ENCODE assay signal across 19 mouse cellular contexts in the genomic region with DNA sequence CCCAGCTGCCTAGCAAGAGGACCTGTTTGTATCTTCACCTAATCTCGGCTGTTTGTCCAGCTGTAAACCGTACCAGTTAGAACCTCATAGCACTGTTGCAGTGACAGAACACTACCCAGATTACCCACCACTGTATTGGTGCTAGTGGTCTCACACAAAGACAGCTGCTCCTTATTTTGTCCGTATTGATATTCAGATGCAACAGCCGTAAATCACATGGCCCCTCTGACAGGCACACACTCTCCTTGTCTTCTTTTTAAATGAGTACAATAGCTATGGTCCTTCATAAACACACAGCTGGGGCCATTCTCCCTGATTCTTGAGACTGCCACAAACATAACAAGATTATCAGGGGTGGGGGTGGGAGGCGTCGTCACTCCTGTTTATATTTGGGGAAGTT. TPM values are rescaled to one million over a fixed set of nuclear protein-coding genes. Genes with fewer than 3 reads are reported as not detected.
DNase-seq lines count a peak whose midpoint lies in the region; ATAC-seq and TF ChIP-seq lines count a peak whose summit lies in the region.
"Had no signal": no experiment of that assay in that cellular context is flagged by ENCODE, and none has a peak within 500 bp of the region (broad histone marks: within the 10 kb centered on the region; RNA-seq: fewer than 3 reads in every experiment).

No protein-coding gene starts in this region.

- peak; percentile 75 for ATAC-seq in forebrain, embryonic 16.5 days
- no peak for ATAC-seq in neural tube, embryonic 13.5 days (ENCODE audit: low read depth)
- ATAC-seq in intestine, postnatal 0 days = no peak

- no peaks in the 10 kb centered on the region for H3K27me3 ChIP-seq in forebrain, embryonic 16.5 days (replicated peaks; ENCODE audit: control insufficient read depth, insufficient read depth, low read length)
- no peaks in the 10 kb centered on the region for H3K27me3 ChIP-seq in midbrain, embryonic 10.5 days (ENCODE audit: low read depth, poor library complexity, severe bottlenecking)
- no peaks in the 10 kb centered on the region for H3K27me3 ChIP-seq in neural tube, embryonic 13.5 days
- no peaks in the 10 kb centered on the region for H3K27me3 ChIP-seq in intestine, postnatal 0 days (replicated peaks; ENCODE audit: control insufficient read depth, insufficient read depth, low read length)
- H3K27me3 ChIP-seq: embryonic facial prominence, embryonic 15.5 days; liver, embryonic 15.5 days had no signal

- H3K36me3 ChIP-seq in forebrain, embryonic 16.5 days (ENCODE audit: control insufficient read depth, insufficient read depth) = no peaks in the 10 kb centered on the region
- H3K36me3 ChIP-seq in midbrain, embryonic 10.5 days = no peaks in the 10 kb centered on the region
- no peaks in the 10 kb centered on the region for H3K36me3 ChIP-seq in neural tube, embryonic 13.5 days
- no peaks in the 10 kb centered on the region for H3K36me3 ChIP-seq in intestine, postnatal 0 days (ENCODE audit: control insufficient read depth, insufficient read depth)
- H3K36me3 ChIP-seq: embryonic facial prominence, embryonic 15.5 days; heart, embryonic 10.5 days; liver, embryonic 15.5 days had no signal

- H3K27ac ChIP-seq in forebrain, embryonic 16.5 days (ENCODE audit: low read length) = no peak overlapping the region
- peak overlapping the region; percentile 61 for H3K27ac ChIP-seq in midbrain, embryonic 10.5 days (replicated peaks)
- no peak overlapping the region for H3K27ac ChIP-seq in neural tube, embryonic 13.5 days (replicated peaks)
- H3K27ac ChIP-seq in intestine, postnatal 0 days (ENCODE audit: low read depth, low read length) = no peak overlapping the region
- H3K27ac ChIP-seq: embryonic facial prominence, embryonic 15.5 days; heart, embryonic 10.5 days; liver, embryonic 15.5 days had no signal

- 7% methylated on average over 6 of the region's 6 CpGs for WGBS in forebrain, embryonic 16.5 days
- 31% methylated on average over 6 of the region's 6 CpGs for WGBS in midbrain, embryonic 10.5 days
- 15% methylated on average over 6 of the region's 6 CpGs for WGBS in neural tube, embryonic 13.5 days
- 33% methylated on average over 6 of the region's 6 CpGs for WGBS in intestine, postnatal 0 days

- DNase-seq in embryo, embryonic 11 days = peak; percentile 37
- peak; percentile 16 for DNase-seq in midbrain, embryonic 10.5 days (ENCODE audit: low spot score)
- DNase-seq in gastrocnemius, adult 18-20 months (ENCODE audit: low spot score) = no peak
- no peak for DNase-seq in right cerebral cortex, postnatal 4 days
- DNase-seq in ovary, adult 18-20 months (ENCODE audit: low spot score) = no peak
- DNase-seq: adrenal gland, postnatal 36 days; B cell, adult 2 months; heart, postnatal 36 days; kidney, adult 8-10 months; left cerebral cortex, postnatal 4 days; lung, postnatal 36 days; thymus, adult 2 months had no signal

- peak overlapping the region; percentile 39 for H3K4me2 ChIP-seq in forebrain, embryonic 16.5 days (ENCODE audit: low read length)
- H3K4me2 ChIP-seq in neural tube, embryonic 13.5 days = peak overlapping the region; percentile 45
- no peak overlapping the region for H3K4me2 ChIP-seq in intestine, postnatal 0 days (replicated peaks; ENCODE audit: low read depth)
- H3K4me2 ChIP-seq: embryonic facial prominence, embryonic 15.5 days; liver, embryonic 15.5 days had no signal

- TF ChIP-seq CTCF in intestine, postnatal 0 days (IDR thresholded peaks at IDR 0.05; ENCODE audit: low read depth) = no peak

- H3K9ac ChIP-seq in forebrain, embryonic 16.5 days (replicated peaks; ENCODE audit: low read depth, low read length) = no peak overlapping the region; the same call in 1 of the 2 replicates
- H3K9ac ChIP-seq in neural tube, embryonic 13.5 days = peak overlapping the region; percentile 41; the same call in 1 of the 2 replicates
- H3K9ac ChIP-seq in intestine, postnatal 0 days (ENCODE audit: low read depth, low read length) = no peak overlapping the region
- H3K9ac ChIP-seq: embryonic facial prominence, embryonic 15.5 days; liver, embryonic 15.5 days had no signal

- H3K4me3 ChIP-seq in forebrain, embryonic 16.5 days (replicated peaks; ENCODE audit: low read length) = peak overlapping the region; percentile 22
- peak overlapping the region; percentile 42 for H3K4me3 ChIP-seq in midbrain, embryonic 10.5 days
- peak overlapping the region; percentile 17 for H3K4me3 ChIP-seq in neural tube, embryonic 13.5 days
- no peak overlapping the region for H3K4me3 ChIP-seq in intestine, postnatal 0 days (ENCODE audit: low read depth, low read length)
- H3K4me3 ChIP-seq: embryonic facial prominence, embryonic 15.5 days; liver, embryonic 15.5 days; myocyte had no signal

- peaks cover 10% of the 10 kb centered on the region for H3K4me1 ChIP-seq in forebrain, embryonic 16.5 days (replicated peaks; ENCODE audit: control insufficient read depth, insufficient read depth, low read length)
- peaks cover 27% of the 10 kb centered on the region for H3K4me1 ChIP-seq in midbrain, embryonic 10.5 days
- peaks cover 14% of the 10 kb centered on the region for H3K4me1 ChIP-seq in neural tube, embryonic 13.5 days (replicated peaks)
- no peaks in the 10 kb centered on the region for H3K4me1 ChIP-seq in intestine, postnatal 0 days (replicated peaks; ENCODE audit: control insufficient read depth, insufficient read depth, low read length)
- H3K4me1 ChIP-seq: embryonic facial prominence, embryonic 15.5 days; liver, embryonic 15.5 days had no signal

- no peaks in the 10 kb centered on the region for H3K9me3 ChIP-seq in forebrain, embryonic 16.5 days (ENCODE audit: control insufficient read depth, low read length)
- no peaks in the 10 kb centered on the region for H3K9me3 ChIP-seq in midbrain, embryonic 10.5 days (replicated peaks)
- no peaks in the 10 kb centered on the region for H3K9me3 ChIP-seq in neural tube, embryonic 13.5 days
- H3K9me3 ChIP-seq in intestine, postnatal 0 days (ENCODE audit: control insufficient read depth) = no peaks in the 10 kb centered on the region
- H3K9me3 ChIP-seq: embryonic facial prominence, embryonic 15.5 days; heart, embryonic 10.5 days; liver, embryonic 15.5 days had no signal

RNA-seq across cellular contexts. Expression of a gene that starts 1.0 kb away (rescaled TPM):
- polyA plus RNA-seq in forebrain, embryonic 16.5 days (2015; fragmentation: Nextera tagmentation; extraction: Ambion mirVana) = 0.71 and 1.1 TPM in 2 replicates
- 1.2 and 1.9 TPM in 2 replicates for polyA plus RNA-seq in midbrain, embryonic 10.5 days (2016; fragmentation: Nextera tagmentation; extraction: Ambion mirVana)
- 1.1 and 1.3 TPM in 2 replicates for polyA plus RNA-seq in neural tube, embryonic 13.5 days (2015; fragmentation: Nextera tagmentation; extraction: Ambion mirVana)
- polyA plus RNA-seq in intestine, postnatal 0 days (2015; fragmentation: Nextera tagmentation; extraction: Ambion mirVana) = 0.03 TPM in 1 of 2 replicates, not detected in the other
- total RNA-seq in gastrocnemius, adult 18-20 months (2021) = under 1 TPM in 1 of 2 experiments, not detected in 1; 0.02 TPM
- total RNA-seq: adrenal gland, postnatal 36 days had no signal
- polyA plus RNA-seq: embryonic facial prominence, embryonic 15.5 days; liver, embryonic 15.5 days had no signal

RNA-seq across cellular contexts. Expression of a gene that starts 46.2 kb away (rescaled TPM):
- polyA plus RNA-seq in forebrain, embryonic 16.5 days (2015; fragmentation: Nextera tagmentation; extraction: Ambion mirVana) = 17.3 and 21.7 TPM in 2 replicates
- polyA plus RNA-seq in midbrain, embryonic 10.5 days (2016; fragmentation: Nextera tagmentation; extraction: Ambion mirVana) = 10.6 and 13.6 TPM in 2 replicates
- 9.8 and 11.7 TPM in 2 replicates for polyA plus RNA-seq in neural tube, embryonic 13.5 days (2015; fragmentation: Nextera tagmentation; extraction: Ambion mirVana)
- polyA plus RNA-seq in intestine, postnatal 0 days (2015; fragmentation: Nextera tagmentation; extraction: Ambion mirVana) = 2.4 and 3.2 TPM in 2 replicates
- total RNA-seq in gastrocnemius, adult 18-20 months (2021) = 10 to 100 TPM; 16.8 to 18.1 TPM

Comparison
In these comparisons a context has a peak if more than half of its experiments do, and no peak if none do; other contexts are left out.
1. DNase-seq: peak in embryo, embryonic 11 days (single experiment) and midbrain, embryonic 10.5 days (single experiment); none in gastrocnemius, adult 18-20 months (single experiment), right cerebral cortex, postnatal 4 days (single experiment) and ovary, adult 18-20 months (single experiment).